Mouse (Mus musculus) kidney, embryonic 14.5 days (tissue): ENCODE measurements at regions not wholly inside any gene's neighbourhood (a gene's known extent, or its start where the extent isn't known, plus 50 kb on each side); places are given as distances from the start of the nearest gene placed in this dataset.

ENCODE experiments used
- ATAC-seq: fragments of 200-750 bp; cut with Nextera tagmentation; 2 replicates; pipeline ENCODE4 v1.8.0; 2017; ENCODE audit warnings: moderate number of reproducible peaks, mild to moderate bottlenecking, moderate TSS enrichment, moderate library complexity; ENCODE audit not compliant: low FRiP score, low TSS enrichment
- H3K27ac ChIP-seq: fragments of 300-500 bp; sonication (generic); 2 replicates; pipeline ENCODE4 v1.5.1; 2014; ENCODE audit warnings: low read depth, mild to moderate bottlenecking, low read length, moderate library complexity, mixed read lengths
- H3K27me3 ChIP-seq: fragments of 300-500 bp; sonication (generic); 2 replicates; pipeline ENCODE4 v1.6.1; 2014; ENCODE audit warnings: mild to moderate bottlenecking, low read length; ENCODE audit not compliant: control insufficient read depth, insufficient read depth
- H3K36me3 ChIP-seq: fragments of 300-500 bp; sonication (generic); 2 replicates; pipeline ENCODE4 v1.6.1; 2014; ENCODE audit warnings: low read length, mixed read lengths; ENCODE audit not compliant: control insufficient read depth, insufficient read depth
- H3K4me1 ChIP-seq: fragments of 300-500 bp; sonication (generic); 2 replicates; pipeline ENCODE4 v1.6.1; 2014; ENCODE audit warnings: low read length, mixed read lengths; ENCODE audit not compliant: control insufficient read depth, insufficient read depth
- H3K4me2 ChIP-seq: fragments of 300-500 bp; sonication (generic); replicated peaks from 2 replicates; pipeline ENCODE4 v1.6.1; 2014; ENCODE audit warnings: low read depth, mild to moderate bottlenecking, low read length
- H3K4me3 ChIP-seq: fragments of 300-500 bp; sonication (generic); 2 replicates; pipeline ENCODE4 v1.5.1; 2014; ENCODE audit warnings: mild to moderate bottlenecking, low read length
- H3K9ac ChIP-seq: fragments of 300-500 bp; sonication (generic); 2 replicates; pipeline ENCODE4 v1.6.1; 2014; ENCODE audit warnings: low read depth, mild to moderate bottlenecking, low read length, moderate library complexity
- H3K9me3 ChIP-seq: fragments of 300-500 bp; sonication (generic); 2 replicates; pipeline ENCODE4 v1.6.1; 2016; ENCODE audit warnings: low read length; ENCODE audit not compliant: control insufficient read depth
- WGBS: fragments of 180-500 bp; shearing (Covaris S2); extraction: QIAGEN DNeasy Blood & Tissue Kit; methylation state at CpG from one replicate; pipeline ENCODE4 v1.1.7; 2014; 5-methylcytosine and 5-hydroxymethylcytosine counted together

DNA sequence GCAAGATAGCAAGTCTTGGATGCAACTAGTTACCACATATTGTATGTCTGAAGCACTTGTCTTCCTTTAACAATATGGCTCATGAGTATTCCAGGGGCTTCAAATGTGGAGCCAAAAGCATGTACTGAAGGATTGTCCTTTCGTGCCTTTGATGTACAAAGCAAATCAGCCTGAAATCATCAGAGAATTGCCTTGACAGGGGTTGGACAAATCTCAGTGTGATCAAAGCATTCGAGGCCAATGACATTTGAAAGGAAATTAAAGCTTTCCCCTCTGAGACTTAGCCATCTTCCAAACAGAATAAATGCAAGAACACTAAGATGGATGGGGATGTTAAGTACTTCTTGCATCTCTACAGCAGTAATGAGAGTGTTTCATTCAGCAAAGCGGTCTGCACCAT lies 1144.9 kb downstream of the Mat2b start:
- Histone ChIP-seq H3K27ac (no peak overlapping the region), H3K9ac (no peak overlapping the region), H3K4me1 (no peaks in the 10 kb centered on the region), H3K4me2 (no peak overlapping the region), H3K27me3 (no peaks in the 10 kb centered on the region), H3K9me3 (no peaks in the 10 kb centered on the region), H3K36me3 (no peaks in the 10 kb centered on the region), H3K4me3 (no peak overlapping the region)
- 69% methylated on average over 3 of the region's 3 CpGs for WGBS
- no peak for ATAC-seq

DNA sequence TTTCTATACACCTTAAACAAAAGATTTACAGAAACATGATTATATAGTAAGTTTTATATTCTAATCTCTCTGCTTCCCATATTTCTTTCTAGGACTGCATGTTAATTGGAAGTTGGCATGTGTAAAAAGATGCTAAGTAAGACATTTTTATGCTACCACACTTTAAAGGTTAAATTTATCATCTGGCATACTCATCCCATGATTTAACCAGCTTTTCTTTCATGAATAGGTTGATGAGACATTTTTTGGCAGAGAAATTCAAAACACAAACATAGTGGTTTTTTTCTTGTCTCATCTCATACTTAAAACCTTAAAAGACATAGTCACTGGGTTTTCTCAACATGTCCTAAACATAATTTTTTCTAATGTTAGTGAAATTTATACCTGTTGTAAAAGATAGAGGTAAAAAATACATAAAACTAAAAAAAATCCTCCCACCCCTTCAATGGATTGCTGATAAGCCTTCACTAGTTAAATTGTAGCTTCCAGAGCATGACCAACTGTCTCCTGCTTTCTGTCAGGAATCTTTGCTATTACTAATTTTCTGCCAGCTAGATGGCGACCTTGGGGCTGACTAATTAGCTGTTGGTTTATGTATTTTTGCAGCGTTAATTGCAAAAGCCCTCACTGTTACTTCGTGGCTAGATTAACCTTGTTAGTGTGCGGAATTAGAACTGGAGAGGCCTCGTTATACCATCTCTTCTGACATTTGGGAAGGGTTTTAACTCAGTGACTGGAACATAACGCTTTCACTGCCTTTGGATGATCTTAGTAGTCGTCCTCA lies 1169.9 kb downstream of the Mat2b start:
- no peaks in the 10 kb centered on the region for H3K36me3 ChIP-seq
- 61% methylated on average over 7 of the region's 7 CpGs for WGBS
- H3K9me3 ChIP-seq, result no peaks in the 10 kb centered on the region
- no peak for ATAC-seq
- H3K27me3 ChIP-seq, result no peaks in the 10 kb centered on the region
- no peak overlapping the region for H3K4me3 ChIP-seq
- no peaks in the 10 kb centered on the region for H3K4me1 ChIP-seq
- no peak overlapping the region for H3K4me2 ChIP-seq
- no peak overlapping the region for H3K9ac ChIP-seq
- H3K27ac ChIP-seq, result no peak overlapping the region

DNA sequence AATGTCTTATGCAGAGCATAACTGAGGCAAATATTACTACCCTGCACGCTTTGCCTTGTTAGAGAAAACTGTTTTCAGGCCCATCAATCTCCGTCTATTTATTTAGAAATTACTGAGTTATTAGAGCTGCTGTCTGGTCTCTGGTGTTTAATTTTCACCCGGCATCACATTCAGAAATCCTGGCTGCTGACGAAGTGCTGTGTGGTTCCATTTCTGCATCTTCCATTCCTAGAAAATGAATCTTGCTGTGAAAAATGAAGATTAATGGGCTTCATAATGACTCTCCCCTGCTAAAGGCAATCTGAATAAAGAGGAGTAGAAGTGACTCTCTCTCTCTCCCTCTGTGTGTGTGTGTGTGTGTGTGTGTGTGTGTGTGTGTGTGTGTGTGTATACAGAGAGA lies 1199.8 kb downstream of the Mat2b start:
- WGBS, result 78% methylated on average over 4 of the region's 4 CpGs
- Histone ChIP-seq H3K4me1 (no peaks in the 10 kb centered on the region), H3K9ac (no peak overlapping the region), H3K4me2 (no peak overlapping the region), H3K27me3 (no peaks in the 10 kb centered on the region), H3K4me3 (no peak overlapping the region), H3K9me3 (no peaks in the 10 kb centered on the region), H3K27ac (no peak overlapping the region), H3K36me3 (no peaks in the 10 kb centered on the region)
- ATAC-seq, result no peak

DNA sequence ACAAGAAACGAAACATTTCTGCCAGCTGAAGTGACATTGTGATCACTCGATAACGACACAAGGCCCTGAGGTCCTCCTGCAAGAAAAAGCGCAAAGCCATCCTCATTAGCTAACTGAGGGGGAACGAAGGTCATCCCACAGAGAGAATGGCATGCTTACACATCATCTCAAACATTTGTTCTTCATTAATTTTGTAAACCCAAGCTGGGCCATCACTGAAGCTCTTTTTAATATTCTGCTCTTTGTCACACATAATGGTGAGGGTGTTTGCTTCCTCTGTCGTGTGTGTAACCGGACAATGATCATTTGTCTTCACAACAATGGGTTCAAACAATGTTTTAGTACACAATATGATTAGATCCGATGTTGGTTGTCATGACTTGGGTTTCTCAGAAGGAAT lies 1217.9 kb downstream of the Mat2b start:
- WGBS, result 84% methylated on average over 8 of the region's 8 CpGs
- no peak for ATAC-seq

DNA sequence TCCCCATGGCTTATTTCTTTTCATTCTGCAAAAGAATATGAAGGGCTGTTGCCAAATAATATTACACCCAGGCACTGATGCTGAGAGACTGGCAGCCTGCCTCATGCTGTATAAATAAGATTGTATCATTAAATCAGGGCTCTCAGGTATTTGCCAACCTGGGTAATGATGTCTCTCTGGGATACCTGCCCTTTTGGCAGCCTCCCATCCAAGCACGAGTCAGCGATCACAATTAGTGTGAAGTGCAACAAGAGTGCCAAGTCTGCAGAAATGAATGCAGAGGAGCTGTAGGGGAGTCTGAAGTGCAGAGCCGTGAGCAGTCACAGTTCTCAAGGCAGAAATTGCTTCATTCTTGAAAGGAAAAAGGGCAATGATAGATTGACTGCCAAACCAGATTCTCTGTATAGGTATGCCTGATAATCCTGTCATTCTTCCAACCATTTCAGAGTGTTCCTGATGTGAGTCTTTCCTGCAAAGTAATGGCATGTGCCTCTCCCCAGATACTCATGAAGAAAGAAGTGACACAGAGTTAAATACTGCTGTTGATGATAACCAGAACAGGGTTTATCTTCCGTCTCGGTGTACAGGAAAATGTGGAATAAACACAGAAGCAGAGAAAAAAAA lies 1241.6 kb downstream of the Mat2b start:
- H3K4me3 ChIP-seq, result no peak overlapping the region
- no peaks in the 10 kb centered on the region for H3K9me3 ChIP-seq
- no peaks in the 10 kb centered on the region for H3K27me3 ChIP-seq
- H3K4me1 ChIP-seq, result no peaks in the 10 kb centered on the region
- 74% methylated on average over 5 of the region's 5 CpGs for WGBS
- no peak overlapping the region for H3K9ac ChIP-seq
- H3K36me3 ChIP-seq, result no peaks in the 10 kb centered on the region
- H3K27ac ChIP-seq, result no peak overlapping the region
- no peak for ATAC-seq
- H3K4me2 ChIP-seq, result no peak overlapping the region

More for the DNA sequence above, 1217.9 kb downstream of the Mat2b start:
- Histone ChIP-seq H3K27ac (no peak overlapping the region), H3K4me1 (no peaks in the 10 kb centered on the region), H3K36me3 (no peaks in the 10 kb centered on the region), H3K27me3 (no peaks in the 10 kb centered on the region), H3K9me3 (no peaks in the 10 kb centered on the region), H3K4me2 (no peak overlapping the region), H3K9ac (no peak overlapping the region), H3K4me3 (no peak overlapping the region)

DNA sequence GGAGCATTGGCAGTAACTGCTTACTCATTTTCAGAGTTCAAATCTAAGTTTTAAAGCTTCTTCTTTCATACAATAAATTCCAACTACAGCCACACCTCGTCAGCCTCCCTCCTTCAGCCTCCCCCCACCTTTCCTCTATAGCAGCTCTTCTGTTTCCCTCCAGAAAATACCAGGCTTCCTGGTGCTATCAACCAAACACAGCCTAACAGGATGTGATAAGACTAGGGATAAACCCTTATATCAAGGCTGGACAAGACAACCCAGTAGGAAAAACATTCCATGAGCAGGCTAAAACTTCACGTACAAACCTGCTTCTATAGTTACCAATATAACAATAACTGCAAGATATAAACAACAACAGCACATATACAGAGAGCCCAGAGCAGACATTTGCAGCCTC lies 1248.6 kb downstream of the Mat2b start:
- Histone ChIP-seq H3K27ac (no peak overlapping the region), H3K36me3 (no peaks in the 10 kb centered on the region), H3K4me3 (no peak overlapping the region), H3K9ac (no peak overlapping the region), H3K27me3 (no peaks in the 10 kb centered on the region), H3K9me3 (no peaks in the 10 kb centered on the region), H3K4me2 (no peak overlapping the region), H3K4me1 (no peaks in the 10 kb centered on the region)
- ATAC-seq, result no peak
- WGBS, result 68% methylated on average over 2 of the region's 2 CpGs

DNA sequence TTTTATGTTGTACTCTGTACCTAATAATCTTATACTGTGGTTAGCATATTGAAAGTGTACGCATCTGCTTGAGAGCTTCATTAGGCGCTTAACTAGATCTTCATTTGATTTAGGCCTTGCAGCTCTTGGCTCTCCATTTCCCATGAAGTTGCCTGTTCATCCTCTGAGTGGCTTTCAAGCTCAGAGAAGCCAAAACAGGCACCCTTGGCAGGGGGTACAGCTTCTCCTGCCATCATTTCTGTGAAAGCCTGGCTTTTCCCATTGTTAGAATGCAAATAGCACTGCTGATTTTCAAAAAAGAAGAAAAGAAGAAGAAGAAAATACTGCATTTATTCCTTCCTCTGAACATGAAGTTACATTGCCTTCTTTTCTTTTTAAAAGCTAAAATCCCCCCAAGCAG lies 1283.3 kb downstream of the Mat2b start:
- WGBS, result 92% methylated on average over 2 of the region's 2 CpGs
- H3K4me1 ChIP-seq, result no peaks in the 10 kb centered on the region
- no peak for ATAC-seq

DNA sequence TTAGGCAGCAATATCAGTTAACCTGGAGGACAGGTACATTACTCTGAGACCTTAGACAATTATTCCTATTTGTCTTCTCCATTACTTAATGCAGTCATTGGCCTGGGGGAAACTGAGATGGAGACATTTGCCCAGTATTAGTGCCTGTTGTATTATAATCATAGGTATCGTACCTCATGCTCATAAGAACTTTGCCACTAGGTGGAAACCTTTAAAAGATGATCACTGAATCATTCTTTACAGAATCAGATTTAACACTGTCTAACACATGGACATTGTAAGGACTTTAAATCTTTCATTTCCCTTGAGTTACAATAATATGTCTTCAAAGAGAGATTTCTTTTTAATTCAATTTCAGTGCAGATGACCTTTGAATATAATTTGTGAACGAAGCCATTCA lies 1283.8 kb downstream of the Mat2b start:
- Histone ChIP-seq H3K9ac (no peak overlapping the region), H3K4me1 (no peaks in the 10 kb centered on the region), H3K27ac (no peak overlapping the region), H3K9me3 (no peaks in the 10 kb centered on the region), H3K4me2 (no peak overlapping the region), H3K27me3 (no peaks in the 10 kb centered on the region), H3K36me3 (no peaks in the 10 kb centered on the region), H3K4me3 (no peak overlapping the region)
- no peak for ATAC-seq
- 89% methylated on average over 2 of the region's 2 CpGs for WGBS

More for the DNA sequence above, 1283.3 kb downstream of the Mat2b start:
- Histone ChIP-seq H3K9ac (no peak overlapping the region), H3K27ac (no peak overlapping the region), H3K4me3 (no peak overlapping the region), H3K9me3 (no peaks in the 10 kb centered on the region), H3K4me2 (no peak overlapping the region), H3K27me3 (no peaks in the 10 kb centered on the region), H3K36me3 (no peaks in the 10 kb centered on the region)

DNA sequence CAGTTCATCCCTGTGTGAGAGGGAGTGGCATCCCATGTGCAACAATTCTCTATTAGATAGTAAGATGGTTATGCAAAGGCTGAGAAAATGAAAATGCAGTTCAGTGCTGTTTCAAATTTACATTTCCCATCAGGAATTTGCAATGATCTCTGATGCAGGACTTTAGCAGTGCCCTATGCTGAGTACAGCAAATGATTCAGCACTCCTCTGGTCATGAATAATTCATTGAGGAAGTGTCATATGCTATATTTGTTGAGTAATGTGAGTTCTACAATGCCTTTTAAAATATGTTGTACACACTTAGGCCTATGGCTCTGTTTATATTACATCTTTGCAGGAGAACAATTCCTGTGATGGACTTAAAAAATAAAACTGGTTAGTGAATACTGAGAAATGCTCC lies 1330.2 kb downstream of the Mat2b start:
- ATAC-seq, result no peak
- H3K9me3 ChIP-seq, result no peaks in the 10 kb centered on the region
- H3K4me1 ChIP-seq, result no peaks in the 10 kb centered on the region
- no peaks in the 10 kb centered on the region for H3K36me3 ChIP-seq
- no peak overlapping the region for H3K27ac ChIP-seq
- no peak overlapping the region for H3K4me2 ChIP-seq
- no peak overlapping the region for H3K9ac ChIP-seq
- no peak overlapping the region for H3K4me3 ChIP-seq
- H3K27me3 ChIP-seq, result no peaks in the 10 kb centered on the region
